Mouse (Mus musculus): ENCODE measurements around the gene Rgs7bp. TPM values are rescaled to one million over a fixed set of nuclear protein-coding genes. Genes with fewer than 3 reads are reported as not detected.

The Rgs7bp gene
- 0.77 and 1.1 TPM in 2 replicates for polyA plus RNA-seq (2012; rRNA removed)

- WGBS: 1% methylated on average over 75 of the region's 75 CpGs
- no peak for DNase-seq (ENCODE audit: low read depth, low spot score)
These were observed at the start of gene Rgs7bp for GRCm38 (mm10) chr13:105054181-105054940. Rgs7bp (minus strand) TSS chr13:105054930.

- 71% methylated on average over 2 of the region's 2 CpGs for WGBS
- no peak for DNase-seq (ENCODE audit: low read depth, low spot score)
These were observed 49.7 kb upstream of the Rgs7bp start for GRCm38 (mm10) chr13:105104385-105104784.

- no peak for DNase-seq (ENCODE audit: low read depth, low spot score)
- 93% methylated on average over 4 of the region's 4 CpGs for WGBS
These were observed 46.0 kb upstream of the Rgs7bp start for GRCm38 (mm10) chr13:105100705-105101104.

- WGBS: 88% methylated on average over 2 of the region's 2 CpGs
- no peak for DNase-seq (ENCODE audit: low read depth, low spot score)
These were observed 41.6 kb upstream of the Rgs7bp start for GRCm38 (mm10) chr13:105096316-105096715.

GRCm38 (mm10) chr13:105089276-105089675 lies 34.5 kb upstream of the Rgs7bp start:
- 90% methylated on average over 3 of the region's 3 CpGs for WGBS
- no peak for DNase-seq (ENCODE audit: low read depth, low spot score)

- DNase-seq (ENCODE audit: low read depth, low spot score): no peak
- 90% methylated on average over 10 of the region's 10 CpGs for WGBS
These were observed 27.1 kb upstream of the Rgs7bp start, which contains the start of gene 4933425L06Rik for GRCm38 (mm10) chr13:105081862-105082261. 4933425L06Rik (plus strand) TSS chr13:105082122.

- WGBS: 56% methylated on average over 7 of the region's 7 CpGs
- no peak for DNase-seq (ENCODE audit: low read depth, low spot score)
These were observed 12.4 kb upstream of the Rgs7bp start for GRCm38 (mm10) chr13:105066890-105067845.

GRCm38 (mm10) chr13:105066119-105066518 lies 11.4 kb upstream of the Rgs7bp start:
- no peak for DNase-seq (ENCODE audit: low read depth, low spot score)

GRCm38 (mm10) chr13:105055374-105055773 lies 644 bp upstream of the Rgs7bp start:
- whole genome bisulfite sequencing: 6% methylated on average over 5 of the region's 5 CpGs
- DNase-seq (ENCODE audit: low read depth, low spot score): no peak

- WGBS: 2% methylated on average over 8 of the region's 8 CpGs
- no peak for DNase-seq (ENCODE audit: low read depth, low spot score)
These were observed 195 bp upstream of the Rgs7bp start for GRCm38 (mm10) chr13:105054941-105055309.

GRCm38 (mm10) chr13:105053618-105054017 lies 1.1 kb downstream of the Rgs7bp start:
- DNase-seq (ENCODE audit: low read depth, low spot score): no peak
- WGBS: 10% methylated on average over 12 of the region's 12 CpGs

- WGBS: 56% methylated on average over 6 of the region's 6 CpGs
- no peak for DNase-seq (ENCODE audit: low read depth, low spot score)
These were observed 3.3 kb downstream of the Rgs7bp start for GRCm38 (mm10) chr13:105051432-105051831.

GRCm38 (mm10) chr13:105048662-105049061 lies 6.1 kb downstream of the Rgs7bp start:
- WGBS: 76% methylated on average over 8 of the region's 8 CpGs
- DNase-seq (ENCODE audit: low read depth, low spot score): no peak

- WGBS: 52% methylated on average over 9 of the region's 9 CpGs
- no peak for DNase-seq (ENCODE audit: low read depth, low spot score)
These were observed 7.4 kb downstream of the Rgs7bp start for GRCm38 (mm10) chr13:105047377-105047776.

- no peak for DNase-seq (ENCODE audit: low read depth, low spot score)
- WGBS: 50% methylated on average over 3 of the region's 3 CpGs
These were observed 10.8 kb downstream of the Rgs7bp start for GRCm38 (mm10) chr13:105043882-105044281.

GRCm38 (mm10) chr13:105038334-105038733 lies 16.4 kb downstream of the Rgs7bp start:
- WGBS: 76% methylated on average over 5 of the region's 5 CpGs
- DNase-seq (ENCODE audit: low read depth, low spot score): no peak

- no peak for DNase-seq (ENCODE audit: low read depth, low spot score)
- 86% methylated on average over 12 of the region's 12 CpGs for WGBS
These were observed 16.9 kb downstream of the Rgs7bp start for GRCm38 (mm10) chr13:105037816-105038215.

- DNase-seq (ENCODE audit: low read depth, low spot score): no peak
These were observed 22.8 kb downstream of the Rgs7bp start for GRCm38 (mm10) chr13:105031882-105032281.

- 59% methylated on average over 3 of the region's 3 CpGs for WGBS
- no peak for DNase-seq (ENCODE audit: low read depth, low spot score)
These were observed 26.5 kb downstream of the Rgs7bp start for GRCm38 (mm10) chr13:105028276-105028675.

- no peak for DNase-seq (ENCODE audit: low read depth, low spot score)
- WGBS: 79% methylated on average over 9 of the region's 9 CpGs
These were observed 38.2 kb downstream of the Rgs7bp start for GRCm38 (mm10) chr13:105016577-105016976.

Measured in large intestine, adult 2 months (tissue).